Mouse (Mus musculus) spleen, adult 2 months (tissue): ENCODE results near the gene Ap2b1. TPM values are rescaled to one million over a fixed set of nuclear protein-coding genes. Genes with fewer than 3 reads are reported as not detected.

Experiments used
- DNase-seq, 2 experiments: peaks; one replicate each; pipeline versions ENCODE4 v3.0.0 to v3.0.0-alpha.2; 2012 to 2021; ENCODE audit warnings: low spot score in 2 of 2, low read depth in 1 of 2
- H3K27ac ChIP-seq: fragments of 200-500 bp; 2 replicates; pipeline ENCODE4 v1.5.1; 2012; ENCODE audit warnings: low read length, inconsistent platforms; ENCODE audit not compliant: insufficient read depth
- H3K27me3 ChIP-seq: fragments of 200-500 bp; 2 replicates; pipeline ENCODE4 v1.6.1; 2012; ENCODE audit warnings: mild to moderate bottlenecking, moderate library complexity, low read length, inconsistent platforms; ENCODE audit not compliant: control insufficient read depth, insufficient read depth
- H3K36me3 ChIP-seq: fragments of 200-500 bp; 2 replicates; pipeline ENCODE4 v1.6.1; 2012; ENCODE audit warnings: mild to moderate bottlenecking, low read length, inconsistent platforms; ENCODE audit not compliant: control insufficient read depth, insufficient read depth
- H3K4me1 ChIP-seq: fragments of 200-500 bp; 2 replicates; pipeline ENCODE4 v1.6.1; 2011; ENCODE audit warnings: inconsistent platforms; ENCODE audit not compliant: control insufficient read depth, insufficient read depth, insufficient read length
- H3K4me3 ChIP-seq: fragments of 200-500 bp; 2 replicates; pipeline ENCODE4 v1.5.1; 2011; ENCODE audit warnings: mild to moderate bottlenecking, inconsistent platforms; ENCODE audit not compliant: insufficient read depth, insufficient read length; ENCODE audit errors: extremely low read depth
- CTCF ChIP-seq: fragments of 200-500 bp; IDR thresholded peaks from 2 replicates; pipeline ENCODE4 v1.5.1; 2011; ENCODE audit warnings: mild to moderate bottlenecking, inconsistent platforms; ENCODE audit not compliant: insufficient read depth, insufficient read length, insufficient replicate concordance; ENCODE audit errors: extremely low read depth
- POLR2A ChIP-seq: fragments of 200-500 bp; IDR thresholded peaks from 2 replicates; pipeline ENCODE4 v1.6.1; 2011; ENCODE audit warnings: low read depth, low read length, inconsistent platforms
- WGBS: fragments of 180-500 bp; shearing (Covaris S2); methylation state at CpG from one replicate; pipeline ENCODE4 v1.1.7; 2018; 5-methylcytosine and 5-hydroxymethylcytosine counted together
- polyA plus RNA-seq: library from polyadenylated mRNA; depleted of rRNA; stranded (reverse); fragments of >200 nt; gene quantifications from 2 replicates; pipeline ENCODE4 v1.2.3, GENCODE M21; 2012; rRNA removed

The Ap2b1 gene
- polyA plus RNA-seq, 1 experiment = 26.1 TPM

DNA sequence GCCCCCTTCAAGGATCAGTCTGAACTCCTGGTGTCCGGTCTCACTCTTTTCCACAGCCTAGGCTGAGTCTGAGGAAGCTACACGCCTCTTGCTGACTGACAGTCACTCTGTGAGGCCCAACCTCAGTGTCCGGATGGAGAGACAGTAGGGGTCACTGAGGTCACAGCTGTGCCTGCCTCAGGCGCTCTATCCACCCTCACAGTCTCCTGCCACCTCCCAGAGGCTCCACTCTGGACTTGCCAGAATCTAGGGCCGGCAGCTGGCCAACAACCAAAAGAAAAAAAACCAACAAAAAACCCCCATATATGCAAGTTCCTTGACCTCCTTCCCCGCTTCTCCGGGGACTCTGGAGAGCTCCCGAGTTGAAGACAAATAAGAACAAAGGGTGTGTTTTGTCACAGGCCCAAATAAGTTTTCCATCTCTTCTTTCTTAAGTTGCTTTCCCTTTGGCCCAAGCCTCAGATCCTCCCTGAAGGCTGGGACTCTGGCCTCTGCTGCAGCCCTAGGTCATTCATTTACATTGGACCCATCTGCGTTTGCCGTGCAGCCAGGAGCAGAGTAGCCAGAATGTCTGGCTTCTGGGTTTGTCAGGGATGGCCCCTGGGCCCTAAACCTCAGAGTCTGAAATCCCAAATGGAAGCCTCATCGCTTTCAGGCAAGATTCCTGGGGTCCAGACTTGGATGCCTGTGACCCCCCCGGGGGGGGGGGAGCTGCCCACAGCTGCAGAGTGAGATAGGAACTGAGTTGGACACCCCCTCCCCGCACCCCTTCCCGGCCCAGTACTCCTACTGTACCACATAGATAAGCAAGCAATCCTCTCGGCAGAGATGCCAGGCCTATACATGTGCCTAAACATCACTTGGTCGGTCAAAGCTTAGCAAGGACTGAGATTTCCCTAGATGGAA, 149.4 kb downstream of the Ap2b1 start:
- 77% methylated on average over 16 of the region's 16 CpGs for WGBS
- Histone ChIP-seq H3K27me3 (no peaks in the 10 kb centered on the region), H3K36me3 (no peaks in the 10 kb centered on the region), H3K4me1 (peaks cover 5% of the 10 kb centered on the region; the same call in 1 of the 2 replicates), H3K27ac (no peak overlapping the region), H3K4me3 (no peak overlapping the region)
- no peak for DNase-seq
- TF ChIP-seq POLR2A (no peak), CTCF (no peak)

DNA sequence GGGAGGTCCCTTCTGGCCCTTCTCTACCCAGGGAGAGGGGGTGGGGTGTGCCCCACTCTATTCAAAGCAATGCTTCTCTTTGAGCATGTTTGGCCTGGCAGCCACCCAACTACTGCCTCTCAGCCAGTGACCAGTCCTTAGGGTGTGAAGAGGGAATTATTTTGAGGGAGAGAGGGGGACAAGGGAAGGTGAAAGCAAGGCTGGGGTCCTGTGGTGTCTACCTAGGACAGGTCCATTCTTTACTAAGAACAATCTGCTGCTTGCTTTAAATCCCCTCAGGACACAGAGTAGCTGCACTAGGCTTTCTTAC, 150.1 kb downstream of the Ap2b1 start:
- Histone ChIP-seq H3K4me1 (peaks cover 5% of the 10 kb centered on the region; the same call in 1 of the 2 replicates), H3K27me3 (no peaks in the 10 kb centered on the region), H3K4me3 (no peak overlapping the region), H3K27ac (no peak overlapping the region), H3K36me3 (no peaks in the 10 kb centered on the region)
- no peak for DNase-seq
- no peak for TF ChIP-seq POLR2A

- TF ChIP-seq CTCF = no peak
- no peak for TF ChIP-seq POLR2A
- DNase-seq = no peak
- H3K36me3 ChIP-seq = no peaks in the 10 kb centered on the region
- H3K4me1 ChIP-seq = peaks cover 5% of the 10 kb centered on the region; the same call in 1 of the 2 replicates
- 57% methylated on average over 4 of the region's 4 CpGs for WGBS
- no peak overlapping the region for H3K27ac ChIP-seq
- H3K27me3 ChIP-seq = no peaks in the 10 kb centered on the region
- no peak overlapping the region for H3K4me3 ChIP-seq
Observed at GRCm38 (mm10) chr11:83449298-83449697, 150.5 kb downstream of the Ap2b1 start.

DNA sequence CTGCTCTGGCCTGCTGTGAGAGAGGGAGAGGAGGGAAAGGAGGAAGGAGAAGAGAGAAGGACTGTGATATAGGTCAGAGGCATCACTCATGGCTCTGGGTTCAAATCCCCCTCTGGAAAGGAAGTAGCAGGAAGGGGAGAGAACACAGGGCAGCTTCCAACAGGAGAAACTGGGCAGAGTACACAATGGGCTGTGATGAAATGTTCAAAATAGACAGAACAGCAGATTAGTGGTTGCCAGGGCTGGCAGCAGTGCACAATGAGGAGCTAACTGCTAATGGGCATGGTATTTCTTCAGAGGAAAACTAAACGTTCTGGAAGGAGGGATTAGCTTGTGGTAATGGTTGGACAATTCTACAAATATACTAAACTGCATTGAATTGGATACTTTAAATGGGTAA, 151.7 kb downstream of the Ap2b1 start:
- Histone ChIP-seq H3K4me3 (no peak overlapping the region), H3K27me3 (no peaks in the 10 kb centered on the region), H3K27ac (no peak overlapping the region), H3K36me3 (no peaks in the 10 kb centered on the region), H3K4me1 (no peaks in the 10 kb centered on the region)
- WGBS = 63% methylated on average over 1 of the region's 1 CpGs
- DNase-seq = no peak
- no peak for TF ChIP-seq CTCF
- no peak for TF ChIP-seq POLR2A

- H3K4me3 ChIP-seq = no peak overlapping the region
- TF ChIP-seq CTCF (no peak), POLR2A (no peak)
- H3K36me3 ChIP-seq = no peaks in the 10 kb centered on the region
- DNase-seq = no peak
- 93% methylated on average over 10 of the region's 10 CpGs for WGBS
- no peak overlapping the region for H3K27ac ChIP-seq
- no peaks in the 10 kb centered on the region for H3K4me1 ChIP-seq
- H3K27me3 ChIP-seq = no peaks in the 10 kb centered on the region
Observed at GRCm38 (mm10) chr11:83451281-83451680, 152.5 kb downstream of the Ap2b1 start.

GRCm38 (mm10) chr11:83454548-83454947, 155.7 kb downstream of the Ap2b1 start:
- H3K36me3 ChIP-seq = no peaks in the 10 kb centered on the region
- 0 out of 2 replicates have a peak overlapping the region, but pooled peaks have one; percentile 37 for H3K27ac ChIP-seq
- WGBS = 6% methylated on average over 4 of the region's 4 CpGs
- H3K4me1 ChIP-seq = no peaks in the 10 kb centered on the region
- DNase-seq = no peak
- TF ChIP-seq CTCF (no peak), POLR2A (no peak)
- H3K4me3 ChIP-seq = no peak overlapping the region
- no peaks in the 10 kb centered on the region for H3K27me3 ChIP-seq

Other genes with a start within 250 kb of the Ap2b1 start
- gene Slfn2, start 233.9 kb upstream of the Ap2b1 start, polyA plus RNA-seq = 28.7 and 31.8 TPM in 2 replicates
- 11.2 and 12.1 TPM in 2 replicates for gene Slfn1, start 182.2 kb upstream of the Ap2b1 start, polyA plus RNA-seq
- 0.86 and 1.0 TPM in 2 replicates for gene Slfn4, start 123.8 kb upstream of the Ap2b1 start, polyA plus RNA-seq
- 0.37 and 0.43 TPM in 2 replicates for gene Slfn3, start 107.7 kb upstream of the Ap2b1 start, polyA plus RNA-seq
- gene Slfn14, start 12.3 kb upstream of the Ap2b1 start, polyA plus RNA-seq = 2.2 and 6.3 TPM in 2 replicates
- 4.8 and 5.5 TPM in 2 replicates for gene Pex12, start 3.6 kb downstream of the Ap2b1 start, polyA plus RNA-seq
- gene Rasl10b, start 110.1 kb downstream of the Ap2b1 start, polyA plus RNA-seq = 0.34 and 0.64 TPM in 2 replicates
- gene Gas2l2, start 130.4 kb downstream of the Ap2b1 start, polyA plus RNA-seq = not detected in 2 replicates
- gene 1700020L24Rik, start 138.7 kb downstream of the Ap2b1 start, polyA plus RNA-seq = 1.3 and 2.1 TPM in 2 replicates
- 6.3 and 6.4 TPM in 2 replicates for gene Mmp28, start 164.0 kb downstream of the Ap2b1 start, polyA plus RNA-seq
- 8.9 and 11.0 TPM in 2 replicates for gene Taf15, start 174.1 kb downstream of the Ap2b1 start, polyA plus RNA-seq
- 0.18 and 0.21 TPM in 2 replicates for gene Heatr9, start 223.2 kb downstream of the Ap2b1 start, polyA plus RNA-seq
- gene Ccl5, start 231.5 kb downstream of the Ap2b1 start, polyA plus RNA-seq = 519 and 769 TPM in 2 replicates